Mouse (Mus musculus) inflammation-experienced regulatory T-cells, adult 6 months (primary cell): ENCODE measurements around the gene Lrrc15. TPM values are rescaled to one million over a fixed set of nuclear protein-coding genes. Genes with fewer than 3 reads are reported as not detected.

ENCODE experiments used
- ATAC-seq: one replicate; pipeline ENCODE4 v1.8.0; 2017
- polyA plus RNA-seq, 3 experiments: library from polyadenylated mRNA; unstranded; fragments of 100-300 nt; shearing (Covaris generic); gene quantifications; one replicate each; pipeline ENCODE4 v1.2.1; 2017

Gene Lrrc15
- polyA plus RNA-seq, 3 experiments from 2014 or later: 0.07 TPM; not detected in 2

- no peak for ATAC-seq
Observed at GRCm38 (mm10) chr16:30275558-30276340, 7.3 kb downstream of the Lrrc15 start.

DNA sequence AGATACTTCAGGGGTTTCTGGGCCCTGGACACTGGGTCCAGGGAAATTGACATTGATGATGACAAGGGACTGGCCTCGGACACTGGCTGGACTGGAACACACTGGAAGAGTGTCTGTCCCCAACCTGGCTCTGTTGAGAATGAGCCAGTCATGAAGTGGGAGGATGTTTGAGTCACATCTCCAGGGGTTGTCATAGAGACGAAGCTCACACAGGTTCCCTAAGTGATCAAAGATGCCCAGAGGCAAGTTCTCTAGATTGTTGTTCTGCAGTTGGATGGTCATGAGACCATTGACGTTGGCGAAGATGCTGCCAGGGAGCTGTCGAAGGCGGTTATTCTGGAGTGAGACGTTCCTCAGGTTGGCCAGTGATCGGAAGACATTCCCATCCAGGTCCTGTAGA, 10.0 kb downstream of the Lrrc15 start:
- no peak for ATAC-seq

- no peak for ATAC-seq
Observed at GRCm38 (mm10) chr16:30271941-30272595, 11.0 kb downstream of the Lrrc15 start.

- ATAC-seq: no peak
Observed at GRCm38 (mm10) chr16:30271223-30271761, 11.8 kb downstream of the Lrrc15 start.

GRCm38 (mm10) chr16:30267359-30267758, 15.7 kb downstream of the Lrrc15 start, which contains the start of gene Cpn2:
TSS of gene Cpn2 (minus strand) at chr16:30267499.
- no peak for ATAC-seq

DNA sequence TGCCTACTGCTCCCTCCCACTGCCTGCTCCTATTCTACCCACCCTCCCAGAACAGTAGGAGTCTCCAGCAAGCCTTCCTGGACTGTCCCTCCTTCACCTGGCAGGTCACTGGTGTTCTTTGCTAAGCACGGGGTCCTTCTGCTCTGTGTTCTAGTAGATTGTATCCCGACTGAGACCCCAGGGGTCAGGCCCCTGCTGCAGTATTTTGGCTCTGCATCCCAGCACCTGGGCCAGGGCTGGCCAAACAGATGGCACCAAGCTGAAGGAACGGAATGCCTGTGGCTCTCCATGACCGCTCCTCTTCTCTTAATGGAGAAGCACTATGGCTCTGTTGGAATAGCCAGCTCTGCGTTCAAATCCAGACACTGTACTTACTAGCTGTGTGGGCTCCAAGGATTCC, 16.5 kb downstream of the Lrrc15 start:
- no peak for ATAC-seq

DNA sequence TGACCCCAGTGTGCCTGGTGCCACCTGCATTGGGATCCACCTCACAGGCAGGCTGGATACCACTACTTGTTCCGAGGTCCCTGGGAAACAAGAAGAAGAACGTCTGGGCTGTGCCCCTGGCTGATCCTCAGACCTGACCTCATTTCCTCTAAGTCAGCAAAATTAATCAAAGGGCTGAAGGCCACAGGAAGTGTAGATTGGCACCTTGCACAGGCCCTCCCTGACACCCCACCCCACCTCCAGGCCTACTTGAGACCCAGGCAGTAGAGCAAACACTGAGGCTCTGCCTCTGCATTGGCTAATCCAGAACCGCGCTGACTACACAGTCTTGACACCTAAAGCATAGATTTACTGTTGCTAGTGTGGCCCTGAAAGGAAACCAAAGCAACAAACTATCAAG, 17.4 kb downstream of the Lrrc15 start:
- no peak for ATAC-seq

DNA sequence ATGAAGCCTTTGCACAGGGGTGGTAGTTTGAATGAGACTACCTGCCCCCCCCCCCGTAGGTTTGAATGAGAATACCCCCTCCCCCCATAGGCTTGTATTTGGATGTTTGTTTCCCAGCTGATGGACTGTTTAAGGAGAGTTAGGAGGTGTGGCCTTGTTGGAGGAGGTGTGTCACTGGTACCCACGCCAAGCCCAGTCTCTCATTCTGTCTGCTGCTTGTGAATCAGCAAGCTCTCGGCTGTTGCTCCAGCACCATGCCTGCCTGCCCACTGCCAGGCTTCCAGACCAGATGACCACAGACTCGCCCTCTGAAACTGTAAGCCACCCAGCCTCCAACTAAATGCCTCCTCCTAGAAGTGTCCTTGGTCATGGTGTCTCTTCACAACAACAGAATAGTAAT, 19.9 kb downstream of the Lrrc15 start:
- ATAC-seq: no peak

DNA sequence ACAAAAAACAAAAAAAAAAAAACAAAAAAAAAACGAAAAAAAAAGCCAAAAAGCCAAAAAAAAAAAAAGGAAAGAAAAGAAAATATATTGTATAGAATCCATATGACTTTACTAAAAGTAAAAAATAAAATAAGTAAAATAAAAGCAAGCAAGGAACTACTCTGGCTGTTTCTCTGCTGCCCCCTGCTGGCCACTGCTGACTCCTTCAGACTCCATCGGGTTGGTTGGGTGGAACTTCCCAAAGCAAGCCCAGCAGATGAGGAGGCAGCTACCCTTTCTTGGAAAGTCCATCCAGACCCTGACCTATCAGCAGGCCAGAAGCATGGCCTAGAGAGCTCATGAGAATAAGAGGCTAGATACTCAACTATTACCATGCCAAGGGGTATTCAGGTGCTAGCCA, 20.4 kb downstream of the Lrrc15 start:
- peak; percentile 69 for ATAC-seq

DNA sequence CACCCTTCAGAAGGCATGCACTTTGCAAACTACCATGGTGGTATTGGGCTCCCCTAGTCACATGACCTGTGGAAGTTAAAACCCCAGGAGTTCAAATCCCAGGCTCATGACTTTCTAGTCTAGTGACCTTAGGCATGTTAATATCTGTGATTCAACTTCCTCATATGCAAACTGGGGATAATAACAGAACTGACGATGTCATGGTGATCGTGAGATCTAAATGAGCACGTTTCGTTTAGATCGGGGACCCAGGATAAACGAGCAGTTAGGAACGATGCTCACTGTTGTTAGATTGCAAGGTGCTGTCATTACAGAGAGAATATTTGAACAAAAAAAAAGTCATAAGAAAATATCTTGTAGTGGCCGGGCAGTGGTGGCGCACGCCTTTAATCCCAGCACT, 20.9 kb downstream of the Lrrc15 start:
- ATAC-seq: no peak

GRCm38 (mm10) chr16:30261341-30261740, 21.7 kb downstream of the Lrrc15 start:
- ATAC-seq: no peak

- ATAC-seq: no peak
Observed at GRCm38 (mm10) chr16:30260012-30260635, 22.9 kb downstream of the Lrrc15 start.

DNA sequence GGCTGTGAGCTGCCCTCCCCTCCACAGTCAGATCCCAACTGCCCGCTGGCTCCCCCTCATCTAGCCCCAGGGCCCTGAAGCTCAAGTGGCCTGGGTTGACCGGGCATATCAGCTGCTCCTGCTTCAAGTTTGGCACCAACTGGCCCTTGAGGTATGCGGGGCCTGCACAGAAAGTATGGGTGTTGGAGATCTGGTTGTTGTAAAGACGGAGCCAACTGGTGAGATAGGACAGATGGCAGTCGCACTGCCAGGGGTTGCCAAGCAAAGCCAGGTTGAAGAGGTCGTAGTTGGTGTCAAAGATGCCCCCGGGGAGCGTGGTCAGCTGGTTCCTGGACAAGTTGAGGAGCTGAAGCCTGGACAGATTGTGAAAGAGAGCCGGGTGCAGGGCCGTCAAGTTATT, 23.6 kb downstream of the Lrrc15 start:
- ATAC-seq: no peak

- ATAC-seq: no peak
Observed at GRCm38 (mm10) chr16:30258441-30258840, 24.6 kb downstream of the Lrrc15 start.

- no peak for ATAC-seq
Observed at GRCm38 (mm10) chr16:30257718-30258117, 25.3 kb downstream of the Lrrc15 start.

- no peak for ATAC-seq
Observed at GRCm38 (mm10) chr16:30255061-30255460, 28.0 kb downstream of the Lrrc15 start.

GRCm38 (mm10) chr16:30253900-30254299, 29.2 kb downstream of the Lrrc15 start:
- ATAC-seq: no peak

DNA sequence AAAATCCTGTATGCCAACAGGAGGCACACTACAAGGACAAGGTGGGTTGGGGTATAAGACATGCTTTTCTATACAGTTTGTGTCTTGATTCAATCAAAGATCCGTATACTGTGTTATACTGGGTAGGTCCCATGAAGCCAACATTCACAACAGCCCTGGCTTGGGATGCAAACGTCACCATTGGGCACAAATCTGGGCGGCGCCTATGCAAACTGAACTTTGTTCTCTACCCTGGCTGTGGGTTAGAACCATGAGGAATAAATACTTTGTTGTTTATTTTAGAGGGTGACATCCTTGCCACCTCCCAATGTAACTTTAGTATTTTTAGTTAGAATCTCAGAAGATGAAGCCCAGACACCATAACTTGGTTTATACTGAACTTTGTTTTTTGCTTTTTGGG, 29.7 kb downstream of the Lrrc15 start:
- no peak for ATAC-seq

DNA sequence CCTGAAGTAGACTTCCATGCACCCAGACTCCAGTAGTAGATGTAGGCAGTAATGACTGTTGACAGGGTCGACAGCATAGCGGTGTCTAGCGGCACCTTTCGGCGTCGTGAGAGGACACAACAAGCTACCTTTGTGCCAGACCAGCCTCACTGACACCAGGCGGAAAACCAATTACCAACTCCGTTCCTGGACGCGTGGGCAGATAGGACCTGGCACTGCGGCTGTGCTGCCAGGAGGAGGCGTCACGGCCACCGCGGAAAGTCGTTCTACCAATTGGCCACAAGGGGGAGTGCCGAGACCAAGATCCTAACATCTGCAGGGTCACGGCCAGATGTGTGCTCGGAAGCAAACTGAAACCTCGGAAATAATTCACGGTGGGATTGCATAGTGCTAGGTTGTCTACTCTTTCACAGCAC, 31.0 kb downstream of the Lrrc15 start:
- peak; percentile 95 for ATAC-seq

GRCm38 (mm10) chr16:30244037-30244700, 38.9 kb downstream of the Lrrc15 start:
- ATAC-seq: no peak

GRCm38 (mm10) chr16:30241623-30242022, 41.4 kb downstream of the Lrrc15 start:
- no peak for ATAC-seq

GRCm38 (mm10) chr16:30238791-30239190, 44.3 kb downstream of the Lrrc15 start:
- ATAC-seq: no peak
